Mouse (Mus musculus): ENCODE measurements at regions not wholly inside any gene's neighbourhood (a gene's known extent, or its start where the extent isn't known, plus 50 kb on each side); places are given as distances from the start of the nearest gene placed in this dataset.

- DNase-seq (ENCODE audit: low read depth, low spot score), result peak; percentile 37
These were observed 938.1 kb upstream of the Lrfn5 start for GRCm38 (mm10) chr12:60584846-60585245.

Measured in A20 (cell line).